Mouse (Mus musculus): Measurements from ENCODE around the gene Mapk1.

The Mapk1 gene

DNA sequence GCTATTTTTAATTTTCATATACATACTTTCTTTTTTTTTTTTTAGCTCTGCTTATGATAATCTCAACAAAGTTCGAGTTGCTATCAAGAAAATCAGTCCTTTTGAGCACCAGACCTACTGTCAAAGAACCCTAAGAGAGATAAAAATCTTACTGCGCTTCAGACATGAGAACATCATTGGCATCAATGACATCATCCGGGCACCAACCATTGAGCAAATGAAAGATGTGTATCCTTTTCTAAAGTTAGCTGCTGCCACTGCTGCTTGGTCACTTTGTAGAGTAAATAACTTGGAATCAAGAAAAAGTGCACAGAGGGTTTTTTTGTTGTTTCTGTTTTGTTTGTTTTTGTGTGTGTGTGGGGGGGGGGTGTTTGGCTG, 32.7 kb downstream of the Mapk1 start:
- DNase-seq (ENCODE audit: low spot score): no peak

DNA sequence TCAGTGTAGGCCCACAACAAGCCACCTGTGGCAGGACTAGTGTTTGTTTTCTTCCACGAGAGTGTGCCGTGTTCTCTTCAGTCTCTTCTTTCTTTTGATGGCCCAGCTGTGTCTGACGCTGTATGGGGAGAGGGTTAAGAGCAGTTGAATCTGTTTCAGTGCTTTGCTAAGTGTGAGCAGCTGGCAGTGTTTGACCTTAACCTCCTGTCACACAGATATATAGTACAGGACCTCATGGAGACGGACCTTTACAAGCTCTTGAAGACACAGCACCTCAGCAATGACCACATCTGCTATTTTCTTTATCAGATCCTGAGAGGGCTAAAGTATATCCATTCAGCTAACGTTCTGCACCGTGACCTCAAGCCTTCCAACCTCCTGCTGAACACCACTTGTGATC, 34.9 kb downstream of the Mapk1 start:
- DNase-seq (ENCODE audit: low spot score): no peak

DNA sequence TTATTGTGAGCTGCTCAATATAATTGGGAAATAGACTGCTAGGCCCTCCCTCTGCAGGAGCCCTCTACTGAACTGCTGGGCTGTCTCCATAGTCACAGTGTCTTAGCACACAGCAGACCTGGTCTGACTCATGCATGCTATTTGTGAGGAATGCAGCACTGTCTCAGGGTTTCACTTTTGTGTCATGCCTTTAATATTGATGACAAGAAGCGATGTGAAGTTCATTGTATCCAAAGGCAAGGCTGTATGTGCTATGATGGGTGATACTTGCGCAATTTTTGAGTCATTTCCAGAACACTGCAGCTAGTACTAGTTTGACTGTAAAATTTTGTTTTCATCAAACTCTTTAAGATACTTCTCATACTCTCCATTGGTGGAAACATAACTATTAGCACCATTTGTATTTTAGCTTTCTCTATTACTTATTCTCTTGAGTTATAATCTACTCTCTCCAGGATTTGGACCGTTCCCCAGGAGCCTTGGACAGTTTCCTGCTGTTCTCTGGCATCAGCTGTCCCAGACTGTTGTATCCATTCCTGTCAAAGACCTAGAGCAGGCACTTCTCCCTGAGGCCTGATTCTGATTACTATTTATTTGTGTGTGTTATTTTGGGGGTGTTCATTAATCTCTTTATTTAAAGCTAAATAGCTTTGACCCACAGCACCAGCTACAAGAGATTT, 41.4 kb downstream of the Mapk1 start:
- DNase-seq (ENCODE audit: low spot score): no peak

DNA sequence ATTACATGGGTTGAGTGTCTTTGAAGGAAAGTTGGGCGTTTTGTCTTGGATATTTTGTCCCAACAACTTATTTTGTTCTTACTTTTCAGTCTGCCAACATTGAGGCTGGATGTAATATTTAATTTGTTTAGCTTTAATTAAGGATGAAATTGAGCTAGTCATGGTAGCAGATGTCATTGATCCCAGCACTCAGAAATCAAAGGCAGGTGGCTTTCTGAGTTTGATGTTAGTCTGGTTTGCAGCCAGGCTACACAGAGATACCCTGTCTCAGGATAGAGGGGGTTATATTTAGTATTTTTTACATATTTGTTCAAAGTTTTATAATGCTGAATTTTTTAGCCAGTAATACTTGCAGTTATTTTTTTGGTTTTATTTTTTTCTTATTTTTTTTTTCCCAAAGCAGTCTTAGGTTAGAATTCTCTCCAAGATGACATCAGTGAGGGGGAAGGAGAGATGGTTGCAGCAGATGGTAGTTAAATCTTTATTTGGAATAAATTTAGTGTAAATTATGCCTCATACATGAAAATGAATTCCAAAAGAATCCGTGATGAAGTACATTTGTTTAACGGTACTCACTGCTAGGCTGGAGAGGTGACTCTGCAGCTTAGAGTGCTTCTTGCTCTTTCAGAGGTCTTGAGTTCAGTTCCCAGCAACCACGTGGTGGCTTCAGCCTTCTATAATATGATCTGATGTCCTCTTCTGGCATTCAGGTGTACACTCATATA, 47.0 kb downstream of the Mapk1 start:
- DNase-seq (ENCODE audit: low spot score): no peak

DNA sequence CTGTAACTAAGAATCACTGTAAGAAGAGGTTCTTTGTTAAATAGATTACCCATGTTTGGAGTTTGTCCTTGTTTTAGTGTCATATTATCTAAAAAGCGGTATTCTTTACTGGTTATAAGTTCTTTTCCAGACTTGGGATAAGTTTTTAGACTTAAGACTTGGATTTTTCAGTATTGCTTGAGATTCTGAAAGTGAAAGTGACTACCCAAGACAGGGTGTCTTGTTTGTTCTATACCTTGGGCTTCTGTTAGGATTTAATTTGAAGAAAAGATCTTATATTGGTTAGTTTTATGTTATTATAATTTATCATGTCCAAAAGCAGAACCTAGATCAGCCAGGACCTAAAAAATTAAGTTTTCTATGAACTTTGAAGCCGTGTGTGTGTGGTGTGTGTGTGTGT, 50.6 kb downstream of the Mapk1 start:
- DNase-seq (ENCODE audit: low spot score): no peak

DNA sequence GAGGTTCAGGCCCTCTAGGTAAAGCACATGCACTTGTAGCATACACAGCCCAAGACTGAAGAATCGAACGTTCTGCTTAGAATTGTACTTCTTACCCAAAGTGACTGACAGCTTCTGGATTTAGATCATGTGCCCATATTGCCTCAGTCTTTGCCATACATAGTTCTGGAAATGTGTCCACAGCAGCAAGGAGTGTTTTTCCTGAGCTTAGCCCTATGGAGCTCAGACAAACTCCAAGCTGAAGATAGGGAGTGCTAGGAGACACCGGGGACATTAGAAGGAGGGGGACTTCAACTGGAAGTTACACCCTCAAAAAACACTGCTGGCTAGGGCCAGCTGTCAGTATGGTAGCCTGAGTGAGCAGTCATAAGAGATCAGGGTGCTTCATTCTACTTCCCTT, 57.5 kb downstream of the Mapk1 start:
- no peak for DNase-seq (ENCODE audit: low spot score)

DNA sequence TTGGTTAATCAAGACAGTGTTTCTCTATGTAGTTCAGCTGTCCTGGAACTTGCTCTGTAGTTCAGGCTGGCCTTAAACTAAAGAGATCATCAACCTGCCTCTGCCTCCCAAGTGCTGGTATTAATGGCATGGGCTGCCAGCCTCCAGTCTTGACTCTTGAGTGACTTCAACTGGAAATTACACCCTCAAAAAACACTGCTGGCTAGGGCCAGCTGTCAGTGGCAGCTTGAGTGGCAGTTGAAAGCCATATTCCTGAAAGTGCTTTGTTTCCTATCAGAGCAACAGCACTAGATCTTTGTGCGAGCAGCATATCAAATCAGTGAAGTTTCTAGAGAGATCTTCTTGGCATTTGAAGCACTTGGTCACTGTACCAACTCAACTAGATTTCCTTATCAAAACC, 58.2 kb downstream of the Mapk1 start:
- DNase-seq (ENCODE audit: low spot score): no peak

DNA sequence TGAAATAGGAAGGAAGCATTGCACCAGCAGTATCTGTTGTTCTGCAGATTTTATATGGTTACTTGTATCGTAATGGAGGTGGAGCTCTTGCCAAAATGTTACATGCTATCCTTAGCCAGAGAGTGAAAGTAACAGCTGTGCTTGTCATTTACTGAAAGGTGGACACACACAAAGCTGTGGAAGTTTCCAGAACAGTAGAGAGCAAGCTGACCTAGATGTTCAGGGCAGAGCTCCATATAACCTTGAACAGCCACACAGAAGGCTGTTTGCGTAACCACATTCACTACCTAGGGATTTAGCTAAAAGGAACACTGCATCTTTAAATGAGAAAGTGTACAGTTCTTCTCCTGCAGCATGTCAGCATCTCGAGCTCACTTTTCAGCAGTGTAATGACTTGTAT, 61.1 kb downstream of the Mapk1 start:
- no peak for DNase-seq (ENCODE audit: low spot score)

DNA sequence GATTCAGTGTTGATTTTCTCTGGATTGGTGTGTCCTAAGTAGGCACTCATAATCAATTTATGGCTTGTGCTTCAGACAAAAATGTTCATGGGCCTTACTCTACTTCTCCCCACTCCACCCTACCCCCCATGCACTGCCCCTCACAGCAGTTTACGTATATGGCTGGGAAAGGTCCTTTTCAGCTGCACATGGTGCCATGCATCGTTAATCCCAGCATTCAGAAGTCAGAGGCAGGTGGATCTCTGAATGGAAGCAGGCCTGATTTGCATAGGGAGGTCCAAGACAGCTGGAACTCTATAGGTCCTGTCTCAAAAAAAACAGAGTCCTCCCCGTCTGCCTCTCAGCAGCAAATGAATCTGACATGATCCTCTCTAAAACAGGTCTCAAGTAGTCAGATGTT, 62.1 kb downstream of the Mapk1 start:
- no peak for DNase-seq (ENCODE audit: low spot score)

DNA sequence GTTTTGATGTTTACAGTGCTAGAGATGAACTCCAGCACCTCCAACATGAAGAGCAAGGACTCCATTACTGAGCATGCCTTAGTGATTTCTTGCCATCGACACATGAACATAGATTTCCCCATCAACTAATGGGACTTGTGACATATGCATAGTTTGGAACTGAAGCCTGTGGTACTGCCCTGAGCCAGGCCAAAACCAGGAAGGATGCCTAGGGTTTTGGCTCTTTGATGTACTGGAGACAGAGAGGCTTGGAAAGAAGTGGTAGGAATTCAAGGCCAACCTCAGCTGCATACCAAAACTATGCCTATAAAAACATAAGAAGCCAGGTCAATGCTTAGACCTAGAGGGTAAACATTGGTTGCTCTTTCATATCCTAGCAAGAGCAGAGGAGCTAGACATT, 66.7 kb downstream of the Mapk1 start:
- DNase-seq (ENCODE audit: low spot score): no peak

DNA sequence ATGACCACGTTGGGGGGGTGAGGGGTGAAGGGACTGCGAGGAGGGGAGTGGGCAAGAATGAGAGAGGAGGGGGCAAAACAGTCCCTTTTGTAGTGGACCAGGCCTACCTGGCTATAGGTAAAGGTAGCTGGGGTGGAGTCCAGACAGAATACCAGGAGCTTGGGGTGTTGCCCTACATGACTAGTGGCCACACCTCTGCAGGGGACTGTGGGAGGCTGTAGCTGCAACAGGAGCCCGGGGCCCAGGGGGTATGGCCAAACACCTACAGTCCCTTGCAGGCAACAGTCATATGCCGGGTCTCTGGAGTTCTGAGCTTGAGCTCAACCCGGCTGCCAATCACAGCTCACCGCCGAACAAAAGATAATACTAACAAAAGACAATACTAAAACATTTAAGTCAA, 68.9 kb downstream of the Mapk1 start:
- DNase-seq (ENCODE audit: low spot score): no peak

DNA sequence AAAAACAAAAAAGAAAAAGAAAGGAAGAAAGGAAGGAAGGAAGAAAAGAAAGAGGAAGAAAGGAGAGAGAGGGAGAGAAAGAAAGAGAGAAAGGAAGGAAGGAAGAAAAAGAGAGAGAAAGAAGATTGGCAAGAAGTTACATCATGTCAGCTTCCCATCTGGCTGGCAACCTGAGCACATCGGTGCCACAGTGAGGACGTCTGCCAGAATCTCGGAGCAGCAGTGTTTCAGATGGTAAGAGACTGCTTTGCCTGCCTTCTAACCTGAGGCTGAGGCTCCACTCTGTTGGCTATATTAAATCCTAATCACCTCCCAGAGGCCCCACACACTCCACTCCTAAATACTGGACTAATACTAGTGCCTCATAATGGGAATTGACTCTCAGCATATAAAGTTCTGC, 70.7 kb downstream of the Mapk1 start:
- DNase-seq (ENCODE audit: low spot score): no peak

DNA sequence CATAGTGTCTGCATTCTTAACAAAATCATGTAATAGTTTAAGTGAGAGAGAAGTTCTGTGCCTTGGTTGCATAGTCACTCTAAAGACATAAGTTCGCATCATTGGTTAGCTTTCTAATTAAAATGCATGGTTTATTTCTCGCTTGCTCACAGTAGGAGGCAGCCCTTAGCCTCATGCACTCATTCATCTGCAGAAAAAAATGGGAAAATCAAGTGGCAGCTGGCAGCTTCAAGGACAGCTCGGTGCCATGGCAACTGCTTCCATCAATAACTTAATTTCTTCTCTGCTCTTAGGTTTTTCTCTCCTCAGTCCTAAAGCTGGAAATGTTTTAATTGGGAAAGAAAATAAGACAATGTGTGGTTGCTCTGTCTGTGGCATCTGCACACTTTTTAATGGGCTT, 72.4 kb downstream of the Mapk1 start:
- DNase-seq (ENCODE audit: low spot score): no peak

DNA sequence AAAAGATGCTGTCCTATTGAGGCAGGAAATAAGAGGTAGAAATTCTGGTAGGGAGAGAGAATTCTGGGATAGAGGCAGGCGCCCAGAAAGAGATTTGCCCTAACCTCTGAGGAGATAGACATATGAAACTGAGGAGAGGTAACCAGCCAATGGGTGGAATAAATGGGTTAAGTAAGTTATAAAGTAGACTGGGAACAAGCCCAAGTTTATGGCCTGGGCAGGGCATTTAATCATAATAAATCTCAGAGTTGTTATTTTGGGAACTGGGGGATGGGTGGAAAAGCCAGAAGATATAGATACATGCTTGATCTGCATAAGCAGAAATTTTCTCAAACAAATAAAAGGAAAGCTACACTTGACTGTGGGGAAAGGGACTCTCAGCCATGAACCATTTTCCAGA, 79.2 kb downstream of the Mapk1 start:
- DNase-seq (ENCODE audit: low spot score): no peak

DNA sequence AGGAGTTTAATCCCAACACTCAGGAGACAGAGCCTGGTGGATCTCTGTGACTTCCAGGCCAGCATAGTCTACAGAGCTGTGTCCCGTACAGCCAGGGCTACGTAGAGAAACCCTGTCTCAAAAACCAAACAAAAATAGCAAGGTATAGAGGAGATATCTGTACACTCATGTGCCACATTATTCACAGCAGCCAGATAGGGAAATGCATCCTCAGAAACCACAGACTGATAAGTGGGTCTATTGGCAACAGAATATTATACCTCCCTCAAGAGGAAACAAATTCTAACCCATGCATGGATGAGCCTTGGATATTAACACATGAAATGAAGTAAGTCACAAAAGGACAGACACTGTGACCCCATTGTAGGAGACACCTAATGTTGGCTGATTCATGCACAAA, 84.4 kb downstream of the Mapk1 start:
- DNase-seq (ENCODE audit: low spot score): no peak

DNA sequence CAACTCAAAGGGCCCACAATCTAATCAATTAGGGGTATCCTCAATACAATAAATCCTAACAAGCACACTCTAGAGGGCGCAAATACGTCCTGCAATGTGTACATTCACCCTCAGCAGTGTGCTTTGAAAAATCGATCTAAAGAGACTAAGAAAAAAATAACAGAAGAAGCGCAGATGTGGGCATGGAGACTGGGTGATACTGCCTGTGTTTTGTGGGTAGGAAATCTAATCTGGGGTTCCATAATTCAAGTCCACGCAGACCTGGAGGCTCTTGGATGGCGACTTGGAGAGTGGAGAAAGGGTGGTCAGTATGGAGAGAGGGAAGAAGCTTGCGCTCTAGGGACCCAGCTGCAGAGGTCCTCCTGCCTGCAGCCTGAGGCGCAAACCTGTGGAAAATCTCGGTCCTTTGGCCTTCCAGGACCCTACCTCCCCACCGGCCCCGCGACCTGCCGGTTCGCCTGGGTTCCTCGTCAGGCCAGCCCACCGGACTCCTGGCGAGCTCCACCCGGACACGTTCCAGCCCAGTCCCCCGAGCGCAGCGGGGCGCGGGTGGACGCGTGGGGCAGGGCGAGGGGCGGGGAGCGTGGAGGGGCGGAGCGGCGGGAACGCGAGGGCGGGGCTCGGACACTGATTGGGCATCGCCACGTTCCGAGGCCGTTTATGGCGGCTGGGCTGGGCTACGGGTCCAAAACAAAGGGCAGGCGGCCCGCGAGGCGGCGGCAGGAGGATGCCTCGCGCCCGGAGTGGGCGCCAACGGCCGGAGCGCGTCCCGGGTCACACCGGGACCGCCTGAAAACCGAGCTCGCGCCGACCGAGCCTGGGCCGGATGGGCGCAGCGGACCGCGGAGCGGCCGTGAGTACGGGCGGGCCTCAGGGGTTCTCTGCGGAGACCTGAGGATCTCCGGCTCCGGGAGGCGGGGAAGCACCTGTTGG, 86.6 kb downstream of the Mapk1 start, which contains the start of gene Ypel1:
Gene Ypel1, plus strand, starts transcription at position 186 of the 933 bp plus-strand sequence.
- DNase-seq (ENCODE audit: low spot score): peak; percentile 81

DNA sequence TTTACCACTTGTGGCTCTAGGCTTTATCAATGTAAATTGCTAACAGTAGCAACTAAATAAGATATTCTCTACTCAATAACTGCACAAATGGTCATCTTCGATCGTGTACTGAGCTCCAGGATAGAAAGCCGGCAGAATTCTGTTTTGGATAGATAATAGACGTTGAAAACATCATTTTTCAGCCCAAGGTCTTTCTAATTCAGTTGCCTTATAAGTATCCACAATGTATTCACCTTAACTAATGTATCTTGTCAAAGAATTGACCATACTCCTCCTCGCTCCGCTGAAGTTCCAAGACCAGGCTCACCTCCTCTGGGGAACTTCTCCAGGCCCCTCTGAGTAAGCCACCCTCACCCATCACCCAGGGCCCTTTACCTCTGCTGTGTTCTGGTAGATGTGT, 87.5 kb downstream of the Mapk1 start:
- no peak for DNase-seq (ENCODE audit: low spot score)

DNA sequence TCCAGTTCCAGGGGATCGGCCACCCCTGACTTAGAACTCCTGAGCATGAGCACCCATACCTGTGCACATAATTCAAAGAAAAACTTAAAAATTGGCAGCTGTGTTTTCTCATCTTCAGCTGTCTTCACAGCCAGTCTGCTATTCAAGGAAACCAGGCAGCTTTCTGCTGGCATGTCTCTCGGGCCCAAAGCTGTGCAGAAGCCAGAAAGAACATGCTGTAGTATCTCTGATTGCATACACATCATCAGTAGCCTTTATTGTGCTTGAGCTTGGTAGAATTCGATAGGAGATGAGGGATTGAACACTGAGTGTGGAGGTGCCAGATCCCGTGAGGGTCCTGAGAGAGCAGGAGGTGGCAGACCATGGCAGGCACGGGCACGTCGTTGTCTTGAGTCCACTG, 89.8 kb downstream of the Mapk1 start:
- DNase-seq (ENCODE audit: low spot score): no peak

DNA sequence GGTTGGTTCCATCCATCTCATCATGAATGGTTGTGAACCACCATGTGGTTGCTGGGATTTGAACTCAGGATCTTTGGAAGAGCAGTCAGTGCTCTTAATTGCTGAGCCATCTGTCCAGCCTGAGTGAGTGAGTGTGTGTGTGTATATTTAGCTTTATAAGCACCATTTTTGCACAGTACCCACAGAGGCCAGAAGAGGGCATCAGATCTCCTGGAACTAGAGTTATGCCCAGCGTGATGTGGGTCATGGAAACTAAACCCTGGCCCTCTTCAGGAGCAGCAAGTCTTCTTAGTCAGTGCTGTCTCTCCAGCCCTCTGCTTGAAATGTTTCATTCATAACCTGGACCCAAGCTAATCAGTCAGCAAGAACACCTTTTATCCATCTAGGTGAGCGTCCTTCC, 93.1 kb downstream of the Mapk1 start:
- no peak for DNase-seq (ENCODE audit: low spot score)

DNA sequence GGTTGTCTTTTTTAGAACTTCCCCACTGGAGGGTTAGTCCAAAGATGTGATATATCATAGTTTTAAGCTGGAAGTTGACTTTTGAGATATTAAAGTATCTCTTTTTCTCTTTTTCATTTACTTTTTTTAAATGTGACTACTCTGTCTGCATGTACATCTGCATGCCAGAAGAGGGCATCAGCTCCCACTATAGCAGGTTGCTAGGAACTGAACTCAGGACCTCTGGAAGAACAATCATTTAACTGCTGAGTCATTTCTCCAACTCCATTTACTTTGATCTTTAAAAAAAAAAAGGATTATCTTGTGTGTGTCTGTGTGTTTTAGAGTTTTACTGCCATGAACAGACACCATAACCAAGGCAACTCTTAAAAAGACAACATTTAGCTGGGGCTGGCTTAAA, 93.7 kb downstream of the Mapk1 start:
- DNase-seq (ENCODE audit: low spot score): no peak

DNA sequence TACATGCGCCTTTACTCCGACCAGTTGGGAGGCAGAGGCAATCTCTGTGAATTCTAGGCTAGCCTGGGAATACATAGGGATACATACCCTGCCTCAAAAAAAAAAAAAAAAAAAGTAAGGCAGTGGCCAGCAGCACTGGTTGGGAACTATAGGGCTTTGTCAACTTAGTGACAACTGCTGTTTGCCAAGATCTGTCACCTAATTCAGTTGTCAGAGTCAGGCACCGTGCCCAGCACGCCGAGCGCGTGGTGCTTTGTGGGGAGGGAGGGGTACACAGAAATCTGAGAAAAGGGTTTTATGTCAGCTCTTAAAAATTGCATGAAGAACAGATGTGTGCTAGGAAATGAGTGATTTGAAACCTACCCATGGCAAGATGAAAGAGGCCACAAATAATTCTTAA, 94.9 kb downstream of the Mapk1 start:
- DNase-seq (ENCODE audit: low spot score): no peak

DNA sequence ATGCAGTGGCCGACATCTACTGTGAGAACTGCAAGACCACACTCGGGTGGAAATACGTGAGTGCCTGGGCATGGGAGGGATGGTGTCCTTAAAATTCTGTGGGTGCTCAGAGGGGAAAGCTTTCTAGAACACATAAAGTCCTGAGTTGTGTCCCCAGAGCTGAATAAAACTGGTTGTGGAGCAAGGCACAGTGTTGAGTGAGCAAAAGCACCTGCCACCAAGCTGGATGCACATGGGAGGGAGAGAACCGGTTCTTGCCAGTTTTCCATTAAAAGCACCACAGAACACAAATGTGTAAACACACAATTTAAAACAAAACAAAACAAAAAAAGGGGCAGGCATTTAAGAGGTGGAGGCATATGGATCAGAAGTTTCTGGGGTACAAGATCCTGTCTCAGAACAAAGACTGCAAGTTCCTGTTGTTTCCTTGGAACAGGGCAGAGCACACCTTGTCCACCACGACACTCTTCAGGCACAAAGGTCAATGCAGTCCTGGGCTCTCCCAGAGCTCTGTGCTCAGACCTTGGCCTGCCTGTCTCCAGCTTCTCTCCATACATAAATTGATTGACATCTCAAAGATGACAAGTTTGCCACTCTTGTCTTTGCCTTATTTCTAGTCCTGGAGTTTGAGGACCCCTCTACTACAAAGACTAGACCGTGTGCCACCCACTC, 99.1 kb downstream of the Mapk1 start:
- no peak for DNase-seq (ENCODE audit: low spot score)

Measured in urinary bladder, postnatal 25 days (tissue).